Mouse (Mus musculus) Muller cell, postnatal 12 days (primary cell): ENCODE measurements around the gene Ntng2.

Experiments
- DNase-seq: peaks from one replicate; pipeline ENCODE4 v3.0.0-alpha.2; 2015; ENCODE audit errors: inconsistent ontology term

Gene Ntng2

DNA sequence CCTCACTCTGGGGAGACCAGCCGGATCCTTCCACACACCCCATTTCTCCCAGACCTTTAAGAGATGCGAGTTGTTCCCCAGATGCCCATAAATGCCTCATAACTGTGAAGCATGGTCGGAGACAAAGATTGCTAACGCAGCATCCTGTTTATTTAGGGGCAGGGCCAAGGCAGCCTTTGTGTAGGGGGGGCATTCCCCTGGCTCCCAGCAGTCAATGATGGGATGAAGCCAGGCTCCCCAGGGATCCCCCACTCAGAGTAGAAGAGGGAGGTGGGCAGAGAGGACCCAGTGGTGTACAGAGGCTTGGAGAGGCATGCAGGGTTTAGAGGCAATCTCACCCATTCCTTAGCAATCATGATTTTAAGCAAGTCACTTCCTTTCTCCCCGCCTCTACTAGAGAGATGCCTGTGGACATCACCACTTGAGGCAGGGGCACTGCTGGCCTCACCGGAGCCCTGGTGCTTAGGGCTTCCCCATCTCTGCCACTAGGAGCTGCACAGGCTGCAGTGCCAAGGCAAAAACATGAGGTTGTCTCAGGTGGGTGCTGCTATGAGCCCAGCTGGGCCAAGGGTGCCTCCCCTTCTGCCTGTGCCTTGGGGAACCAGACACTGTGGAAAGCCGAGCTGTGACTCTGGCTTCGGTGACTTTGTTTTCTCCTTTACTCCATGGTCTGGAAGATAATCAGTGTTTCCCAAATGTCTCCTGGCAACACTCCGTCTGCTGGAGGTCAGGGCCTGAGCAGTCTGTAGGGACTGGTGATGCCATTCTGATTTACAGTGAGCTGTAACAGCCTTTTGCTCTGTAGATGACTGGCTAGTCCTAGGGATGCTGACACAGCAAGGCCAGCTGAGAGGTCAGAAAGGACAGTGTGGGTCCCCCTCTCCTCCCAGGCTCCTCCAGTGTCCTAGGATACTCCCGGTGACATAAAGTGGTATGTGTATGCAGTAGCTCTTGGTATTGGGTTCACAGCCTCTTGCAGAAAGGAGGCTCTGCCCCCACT, 61.3 kb downstream of the Ntng2 start:
- no peak for DNase-seq

DNA sequence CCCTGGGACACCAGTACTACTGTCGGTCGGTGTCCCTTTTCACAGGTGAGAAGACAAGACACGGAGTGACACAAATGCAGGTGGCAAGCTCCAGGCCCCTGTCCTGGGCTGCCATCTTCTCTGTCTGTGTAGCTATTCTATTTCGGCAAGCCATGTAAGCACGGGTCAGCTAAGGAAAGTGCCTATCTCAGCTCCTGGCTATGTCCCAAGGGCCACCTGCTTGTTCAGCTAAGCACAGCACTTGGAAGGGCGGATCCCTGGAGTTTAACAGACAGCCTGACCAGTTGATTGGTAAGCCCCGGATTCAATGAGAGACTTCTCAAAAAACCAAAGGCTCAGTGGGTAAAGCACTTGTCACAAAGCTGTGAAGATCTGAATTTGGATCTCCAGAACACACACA, 62.4 kb downstream of the Ntng2 start:
- no peak for DNase-seq

DNA sequence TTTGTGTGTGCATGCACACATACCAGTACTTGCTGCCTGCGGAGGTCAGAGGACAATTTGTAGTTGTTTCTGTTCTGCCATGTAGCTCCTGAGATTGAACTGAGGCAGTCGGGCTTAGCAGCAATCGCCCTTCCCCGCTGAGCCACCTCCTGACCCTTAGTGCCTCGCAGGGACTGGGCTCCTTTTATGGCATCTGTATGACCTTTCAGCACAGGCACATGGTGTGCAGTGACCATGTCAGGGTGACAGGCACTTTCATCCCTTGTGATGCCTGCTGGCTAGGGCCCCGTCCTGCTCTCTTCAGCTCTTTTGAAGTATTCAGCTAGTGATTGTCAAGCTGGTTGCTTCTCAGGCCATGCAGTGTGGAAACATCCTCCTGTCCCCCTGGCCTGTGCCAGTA, 66.6 kb downstream of the Ntng2 start:
- DNase-seq = no peak

DNA sequence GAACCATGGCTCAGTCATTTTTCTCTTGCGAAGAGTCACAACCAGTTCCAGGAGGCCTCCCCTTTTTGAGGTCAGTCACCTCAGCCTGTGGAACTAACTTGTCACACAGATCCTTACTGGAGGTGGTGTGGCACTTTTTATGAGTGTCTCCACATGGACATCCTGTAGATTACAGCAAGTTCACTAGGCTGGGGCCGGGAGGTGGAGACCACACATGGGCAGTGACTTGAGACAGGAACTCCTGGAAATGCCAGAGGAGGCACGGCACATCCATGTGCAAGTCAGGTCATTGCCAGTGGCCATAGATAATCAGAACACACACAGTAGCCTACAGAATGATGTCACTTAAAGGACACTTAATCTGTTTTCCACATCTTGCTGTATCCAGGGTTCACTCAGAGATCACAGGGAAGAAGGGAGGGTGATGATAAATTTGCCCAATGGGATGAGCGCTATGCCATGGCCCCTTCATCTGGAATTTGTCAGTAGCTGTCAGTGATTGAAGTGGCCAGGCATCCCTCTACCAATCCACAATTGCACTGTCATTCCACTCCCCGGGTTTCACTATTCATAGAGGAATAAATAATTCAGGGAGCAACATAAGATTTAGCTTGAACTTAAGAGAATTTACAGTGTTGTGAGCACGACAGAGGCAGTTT, 69.4 kb downstream of the Ntng2 start:
- DNase-seq = no peak

DNA sequence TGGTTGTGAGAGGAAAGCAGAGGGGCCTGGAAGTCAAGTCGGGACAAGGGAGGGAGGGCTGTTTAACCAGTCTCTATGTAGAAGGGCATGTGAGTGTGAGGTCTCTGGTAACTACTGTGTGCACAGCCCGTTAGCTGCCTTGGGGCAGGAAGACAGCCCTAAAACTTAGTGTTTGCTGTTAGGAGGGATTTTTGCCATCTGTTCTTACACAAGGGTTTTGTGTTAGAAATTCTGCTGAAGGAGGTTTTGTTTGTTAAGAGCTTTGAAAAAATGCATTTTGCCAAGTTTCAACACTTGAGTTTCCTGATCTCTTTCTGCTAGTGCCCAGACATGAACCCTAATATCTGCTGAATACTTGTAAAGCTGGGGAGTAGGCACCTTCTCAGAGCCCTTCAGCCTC, 71.7 kb downstream of the Ntng2 start:
- DNase-seq = no peak

DNA sequence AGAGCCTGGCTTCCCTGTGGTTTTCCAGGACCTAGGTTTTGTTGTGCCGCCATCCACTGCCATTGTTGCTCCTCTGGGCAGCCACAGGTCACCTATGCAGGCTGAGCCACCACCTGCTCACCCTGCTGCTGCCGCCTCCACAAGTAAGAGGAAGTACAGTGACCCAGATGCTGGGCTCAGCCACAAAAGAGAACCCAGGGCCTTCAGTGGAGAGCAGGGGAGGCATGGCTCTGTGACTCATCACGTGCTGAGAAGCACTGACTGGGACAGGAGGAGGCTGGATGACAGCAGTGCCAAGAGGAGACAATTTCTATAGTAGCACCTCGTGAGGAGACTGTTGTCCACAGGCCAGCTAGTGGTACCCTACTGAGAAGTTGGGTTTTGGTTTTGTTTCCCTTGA, 73.0 kb downstream of the Ntng2 start:
- peak; percentile 18 for DNase-seq

DNA sequence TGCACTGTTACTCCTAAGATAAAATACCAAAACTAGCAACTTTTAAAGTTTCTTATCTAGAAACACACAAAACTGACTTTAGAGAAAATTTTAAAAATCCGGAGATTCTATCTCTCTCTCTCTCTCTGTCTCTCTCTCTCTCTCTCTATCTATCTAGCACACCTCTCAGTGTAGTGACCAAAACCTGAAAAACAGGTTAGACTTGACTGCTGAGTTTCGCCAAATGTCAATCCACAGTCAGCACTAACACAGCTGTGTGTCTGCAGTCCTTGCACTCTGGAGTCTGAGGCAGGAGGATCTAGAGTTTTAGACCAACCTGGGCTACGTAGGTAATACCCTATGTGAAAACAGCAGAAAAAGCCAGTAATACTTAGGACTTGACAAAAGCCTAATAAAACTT, 77.9 kb downstream of the Ntng2 start:
- DNase-seq = no peak

DNA sequence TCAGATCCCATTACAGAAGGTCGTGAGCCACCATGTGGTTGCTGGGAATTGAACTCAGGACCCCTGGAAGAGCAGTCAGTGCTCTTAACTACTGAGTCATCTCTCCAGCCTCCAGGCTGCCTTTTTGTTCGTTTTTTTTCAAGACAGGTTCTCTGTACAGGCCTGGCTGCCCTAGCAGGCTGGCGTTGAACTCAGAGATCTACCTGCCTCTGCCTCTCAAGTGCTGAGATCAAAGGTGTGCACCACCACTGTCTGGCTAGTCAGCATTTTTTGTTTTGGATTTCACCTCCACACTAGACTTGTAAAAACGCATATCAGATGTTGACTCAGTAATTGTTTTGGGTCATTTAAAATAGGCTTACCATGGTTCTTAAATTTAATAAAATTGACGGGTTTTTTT, 84.7 kb downstream of the Ntng2 start:
- DNase-seq = no peak

DNA sequence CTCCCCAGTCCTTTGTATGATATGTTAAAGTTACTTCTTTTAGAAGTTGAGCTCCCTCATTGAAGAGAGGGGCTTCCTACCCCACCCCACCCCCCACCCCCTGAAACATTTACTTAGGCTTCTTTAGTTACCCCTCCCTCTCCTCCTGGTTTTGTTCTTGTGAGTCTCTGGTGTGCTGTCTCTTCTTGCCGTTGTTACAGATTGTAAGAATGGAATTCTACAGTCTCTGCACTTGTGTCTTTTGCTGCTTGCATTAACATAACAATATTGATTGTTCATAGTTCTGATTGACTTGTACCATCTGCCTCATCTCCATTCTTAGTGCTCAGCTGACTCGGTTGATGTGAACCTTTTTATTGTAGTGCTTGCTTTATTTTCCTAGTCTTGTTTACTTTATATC, 100.9 kb downstream of the Ntng2 start:
- DNase-seq = no peak
